Mouse (Mus musculus) hindbrain, embryonic 10.5 days (tissue): ENCODE measurements around the gene Cacna1g. TPM values are rescaled to one million over a fixed set of nuclear protein-coding genes. Genes with fewer than 3 reads are reported as not detected.

Source experiments
- DNase-seq: peaks from one replicate; pipeline ENCODE4 v3.0.0-alpha.2; 2017; ENCODE audit warnings: low spot score
- H3K27ac ChIP-seq: fragments of 300-500 bp; sonication (generic); 2 replicates; pipeline ENCODE4 v1.5.1; 2016; ENCODE audit warnings: mild to moderate bottlenecking, moderate library complexity
- H3K27me3 ChIP-seq: fragments of 300-500 bp; sonication (generic); 2 replicates; pipeline ENCODE4 v1.6.1; 2016; ENCODE audit warnings: mild to moderate bottlenecking; ENCODE audit not compliant: poor library complexity, insufficient read depth, severe bottlenecking
- H3K36me3 ChIP-seq: fragments of 300-500 bp; sonication (generic); 2 replicates; pipeline ENCODE4 v1.6.1; 2016; ENCODE audit warnings: mild to moderate bottlenecking, moderate library complexity
- H3K4me1 ChIP-seq: fragments of 300-500 bp; sonication (generic); replicated peaks from 2 replicates; pipeline ENCODE4 v1.6.1; 2016; ENCODE audit warnings: mild to moderate bottlenecking
- H3K4me3 ChIP-seq: fragments of 300-500 bp; sonication (generic); 2 replicates; pipeline ENCODE4 v1.5.1; 2016; ENCODE audit warnings: mild to moderate bottlenecking, moderate library complexity
- H3K9me3 ChIP-seq: fragments of 300-500 bp; sonication (generic); 2 replicates; pipeline ENCODE4 v1.6.1; 2016; ENCODE audit warnings: mild to moderate bottlenecking, moderate library complexity
- WGBS: fragments of 180-500 bp; shearing (Covaris S2); methylation state at CpG from one replicate; pipeline ENCODE4 v1.1.7; 2016; 5-methylcytosine and 5-hydroxymethylcytosine counted together
- polyA plus RNA-seq: library from polyadenylated mRNA; unstranded; fragments of >200 nt; fragmentation: Nextera tagmentation; extraction: Ambion mirVana; gene quantifications from 2 replicates; pipeline ENCODE4 v1.2.1, GENCODE M21; 2016

The Cacna1g gene
- polyA plus RNA-seq, 1 experiment from 2014 or later = 7.7 TPM

GRCm38 (mm10) chr11:94455161-94455820, 18.7 kb downstream of the Cacna1g start:
- peaks cover 65% of the 10 kb centered on the region for H3K36me3 ChIP-seq
- H3K4me1 ChIP-seq = peaks cover 45% of the 10 kb centered on the region
- H3K27ac ChIP-seq = no peak overlapping the region; the same call in 1 of the 2 replicates

GRCm38 (mm10) chr11:94454756-94455155, 19.2 kb downstream of the Cacna1g start:
- WGBS = 72% methylated on average over 5 of the region's 5 CpGs
- Histone ChIP-seq H3K4me3 (no peak overlapping the region), H3K4me1 (peaks cover 49% of the 10 kb centered on the region), H3K36me3 (peaks cover 65% of the 10 kb centered on the region), H3K27ac (peak overlapping the region; percentile 37), H3K27me3 (peaks cover 14% of the 10 kb centered on the region; the same call in 1 of the 2 replicates), H3K9me3 (no peaks in the 10 kb centered on the region)
- no peak for DNase-seq

More at GRCm38 (mm10) chr11:94455161-94455820, 18.7 kb downstream of the Cacna1g start:
- H3K27me3 ChIP-seq = peaks cover 14% of the 10 kb centered on the region; the same call in 1 of the 2 replicates
- WGBS = 80% methylated on average over 10 of the region's 10 CpGs
- no peaks in the 10 kb centered on the region for H3K9me3 ChIP-seq
- DNase-seq = no peak
- H3K4me3 ChIP-seq = no peak overlapping the region

GRCm38 (mm10) chr11:94451091-94451773, 22.8 kb downstream of the Cacna1g start:
- 71% methylated on average over 12 of the region's 12 CpGs for WGBS
- H3K27me3 ChIP-seq = peaks cover 8% of the 10 kb centered on the region; the same call in 1 of the 2 replicates
- peaks cover 59% of the 10 kb centered on the region for H3K4me1 ChIP-seq
- peak overlapping the region; percentile 40; the same call in 1 of the 2 replicates for H3K27ac ChIP-seq
- H3K9me3 ChIP-seq = no peaks in the 10 kb centered on the region
- no peak for DNase-seq
- H3K36me3 ChIP-seq = peaks cover 43% of the 10 kb centered on the region
- H3K4me3 ChIP-seq = no peak overlapping the region

- 71% methylated on average over 5 of the region's 5 CpGs for WGBS
- DNase-seq = no peak
- Histone ChIP-seq H3K9me3 (no peaks in the 10 kb centered on the region), H3K36me3 (peaks cover 31% of the 10 kb centered on the region), H3K4me1 (peaks cover 60% of the 10 kb centered on the region), H3K27ac (peak overlapping the region; percentile 66), H3K27me3 (peaks cover 8% of the 10 kb centered on the region), H3K4me3 (no peak overlapping the region)
Measured at GRCm38 (mm10) chr11:94449886-94450285, 24.1 kb downstream of the Cacna1g start.

GRCm38 (mm10) chr11:94449239-94449638, 24.8 kb downstream of the Cacna1g start:
- Histone ChIP-seq H3K9me3 (no peaks in the 10 kb centered on the region), H3K36me3 (peaks cover 26% of the 10 kb centered on the region), H3K4me1 (peaks cover 60% of the 10 kb centered on the region), H3K4me3 (no peak overlapping the region), H3K27ac (peak overlapping the region; percentile 66), H3K27me3 (peaks cover 5% of the 10 kb centered on the region; the same call in 1 of the 2 replicates)
- DNase-seq = no peak
- 51% methylated on average over 8 of the region's 8 CpGs for WGBS

- 28% methylated on average over 3 of the region's 3 CpGs for WGBS
- Histone ChIP-seq H3K27me3 (peaks cover 5% of the 10 kb centered on the region; the same call in 1 of the 2 replicates), H3K36me3 (peaks cover 44% of the 10 kb centered on the region), H3K4me3 (no peak overlapping the region), H3K27ac (peak overlapping the region; percentile 62), H3K9me3 (no peaks in the 10 kb centered on the region), H3K4me1 (peaks cover 79% of the 10 kb centered on the region)
- no peak for DNase-seq
Measured at GRCm38 (mm10) chr11:94447017-94447416, 27.0 kb downstream of the Cacna1g start.

GRCm38 (mm10) chr11:94445300-94445699, 28.7 kb downstream of the Cacna1g start:
- Histone ChIP-seq H3K27ac (peak overlapping the region; percentile 50), H3K36me3 (peaks cover 39% of the 10 kb centered on the region)

GRCm38 (mm10) chr11:94444829-94445228, 29.2 kb downstream of the Cacna1g start:
- Histone ChIP-seq H3K36me3 (peaks cover 36% of the 10 kb centered on the region), H3K27ac (peak overlapping the region; percentile 50), H3K4me3 (no peak overlapping the region), H3K27me3 (peaks cover 3% of the 10 kb centered on the region), H3K4me1 (peaks cover 84% of the 10 kb centered on the region), H3K9me3 (no peaks in the 10 kb centered on the region)
- no peak for DNase-seq
- WGBS = 55% methylated on average over 5 of the region's 5 CpGs

More at GRCm38 (mm10) chr11:94445300-94445699, 28.7 kb downstream of the Cacna1g start:
- Histone ChIP-seq H3K27me3 (no peaks in the 10 kb centered on the region; the same call in none of the 2 replicates), H3K4me3 (no peak overlapping the region), H3K9me3 (no peaks in the 10 kb centered on the region), H3K4me1 (peaks cover 82% of the 10 kb centered on the region)
- no peak for DNase-seq
- WGBS = 47% methylated on average over 4 of the region's 4 CpGs

- Histone ChIP-seq H3K4me3 (no peak overlapping the region), H3K27me3 (peaks cover 3% of the 10 kb centered on the region), H3K4me1 (peaks cover 84% of the 10 kb centered on the region), H3K9me3 (no peaks in the 10 kb centered on the region), H3K36me3 (peaks cover 35% of the 10 kb centered on the region), H3K27ac (peak overlapping the region; percentile 79)
- WGBS = 63% methylated on average over 9 of the region's 9 CpGs
- DNase-seq = no peak
Measured at GRCm38 (mm10) chr11:94441752-94442151, 32.2 kb downstream of the Cacna1g start.

- Histone ChIP-seq H3K27ac (peak overlapping the region; percentile 79), H3K27me3 (peaks cover 3% of the 10 kb centered on the region), H3K36me3 (peaks cover 38% of the 10 kb centered on the region), H3K9me3 (no peaks in the 10 kb centered on the region), H3K4me3 (no peak overlapping the region), H3K4me1 (peaks cover 80% of the 10 kb centered on the region)
- 40% methylated on average over 7 of the region's 7 CpGs for WGBS
- DNase-seq = peak; percentile 50
Measured at GRCm38 (mm10) chr11:94441122-94441521, 32.9 kb downstream of the Cacna1g start.

- Histone ChIP-seq H3K4me1 (peaks cover 73% of the 10 kb centered on the region), H3K27ac (peak overlapping the region; percentile 79)
Measured at GRCm38 (mm10) chr11:94440421-94440820, 33.6 kb downstream of the Cacna1g start.

GRCm38 (mm10) chr11:94429011-94429651, 44.9 kb downstream of the Cacna1g start:
- peaks cover 75% of the 10 kb centered on the region for H3K4me1 ChIP-seq
- H3K27ac ChIP-seq = peak overlapping the region; percentile 88
- no peaks in the 10 kb centered on the region for H3K9me3 ChIP-seq
- peaks cover 73% of the 10 kb centered on the region for H3K36me3 ChIP-seq
- H3K27me3 ChIP-seq = peaks cover 29% of the 10 kb centered on the region
- DNase-seq = peak; percentile 66
- H3K4me3 ChIP-seq = no peak overlapping the region
- 24% methylated on average over 9 of the region's 9 CpGs for WGBS

More at GRCm38 (mm10) chr11:94440421-94440820, 33.6 kb downstream of the Cacna1g start:
- WGBS = 81% methylated on average over 6 of the region's 6 CpGs
- H3K27me3 ChIP-seq = peaks cover 3% of the 10 kb centered on the region; the same call in 1 of the 2 replicates
- H3K4me3 ChIP-seq = no peak overlapping the region
- DNase-seq = no peak
- H3K36me3 ChIP-seq = peaks cover 38% of the 10 kb centered on the region
- H3K9me3 ChIP-seq = no peaks in the 10 kb centered on the region
